Mouse (Mus musculus) kidney, postnatal 4 days (tissue): ENCODE measurements around the gene Ntng2.

ENCODE experiments used
- DNase-seq, 2 experiments: peaks; one replicate each; pipeline ENCODE4 v3.0.0; 2021; ENCODE audit warnings: mixed read lengths in 2 of 2

Gene Ntng2

GRCm38 (mm10) chr2:29191216-29192215, 61.3 kb downstream of the Ntng2 start:
- DNase-seq = peak; percentile 44 to 63

- DNase-seq = peak; percentile 16 to 36
Observed at GRCm38 (mm10) chr2:29190392-29190791, 62.4 kb downstream of the Ntng2 start.

GRCm38 (mm10) chr2:29186209-29186608, 66.6 kb downstream of the Ntng2 start:
- DNase-seq = no peak

- no peak for DNase-seq
Observed at GRCm38 (mm10) chr2:29183266-29183924, 69.4 kb downstream of the Ntng2 start.

- DNase-seq = no peak
Observed at GRCm38 (mm10) chr2:29181111-29181510, 71.7 kb downstream of the Ntng2 start.

- DNase-seq = no peak
Observed at GRCm38 (mm10) chr2:29179810-29180209, 73.0 kb downstream of the Ntng2 start.

- no peak for DNase-seq
Observed at GRCm38 (mm10) chr2:29174887-29175286, 77.9 kb downstream of the Ntng2 start.

GRCm38 (mm10) chr2:29168067-29168466, 84.7 kb downstream of the Ntng2 start:
- no peak for DNase-seq

GRCm38 (mm10) chr2:29151941-29152340, 100.9 kb downstream of the Ntng2 start:
- no peak for DNase-seq
